Mouse (Mus musculus) kidney, postnatal 10 days (tissue): ENCODE measurements around the gene Shoc2.
A peak's percentile ranks its signal among the peaks of the same experiment; 100 is the strongest.
"Not testable (repeated sequence)": the region's sequence is repeated elsewhere in the genome, so short reads cannot be mapped to it uniquely, and the experiment has no call there.

Experiments used
- DNase-seq: peaks from one replicate; pipeline ENCODE4 v3.0.0; 2021; ENCODE audit warnings: mixed read lengths

The Shoc2 gene

DNA sequence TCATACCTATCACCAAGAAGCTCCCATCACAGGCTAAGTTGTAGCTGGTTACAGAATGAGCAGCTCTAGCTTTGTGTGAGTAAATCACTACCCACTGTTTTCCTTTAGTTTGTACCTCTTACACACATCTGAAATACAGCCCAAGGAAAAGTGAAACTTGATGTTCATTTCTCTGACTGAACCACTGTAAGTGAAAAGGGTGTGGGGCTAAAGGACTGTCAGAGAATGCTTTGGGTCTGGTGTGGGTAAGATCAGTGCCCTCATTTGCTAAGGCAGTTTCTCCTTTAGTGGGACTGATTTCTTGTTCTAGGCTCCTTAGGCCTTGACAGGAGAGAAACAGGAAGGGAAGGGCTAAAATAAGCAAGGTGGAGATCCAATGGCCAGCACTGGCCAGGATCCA is 10.1 kb upstream of the Shoc2 start:
- no peak for DNase-seq

DNA sequence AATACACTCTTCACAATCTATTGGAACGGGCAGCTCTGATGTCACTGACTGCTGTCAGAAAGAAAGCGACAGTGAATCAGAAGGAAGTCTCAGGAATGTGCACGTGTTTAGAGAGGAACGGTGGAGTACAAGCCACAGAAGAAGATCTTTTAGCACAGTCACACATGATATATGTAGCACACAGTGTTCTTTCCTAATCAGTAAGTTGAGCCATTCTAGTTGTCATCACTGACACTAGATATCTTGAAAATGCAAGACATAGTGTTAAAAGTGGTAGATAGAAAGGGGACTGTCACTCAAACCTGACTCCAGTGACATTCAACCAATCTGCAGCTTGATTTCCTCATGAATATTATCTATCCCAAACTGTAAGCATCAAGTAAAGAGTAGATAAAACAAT is 4.6 kb upstream of the Shoc2 start:
- no peak for DNase-seq

DNA sequence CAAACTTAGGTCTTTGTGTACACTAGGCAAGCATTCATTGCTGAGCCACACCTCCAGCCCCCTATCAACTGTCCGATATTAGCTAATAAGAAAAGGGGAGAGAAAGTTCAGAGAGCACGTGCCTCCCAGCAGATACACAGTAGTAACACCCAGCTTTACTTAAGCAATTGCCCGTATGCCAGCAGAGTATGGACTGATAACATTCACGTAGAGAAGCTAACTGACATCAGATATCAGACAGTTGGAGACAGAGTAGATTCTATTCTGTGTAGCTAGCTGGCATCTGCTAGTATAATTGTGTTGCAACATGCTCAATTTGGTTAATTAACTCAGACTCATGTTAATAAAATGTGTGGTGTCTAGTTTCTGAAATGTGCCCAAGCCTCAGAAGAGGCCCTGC is 3.0 kb upstream of the Shoc2 start:
- no peak for DNase-seq

DNA sequence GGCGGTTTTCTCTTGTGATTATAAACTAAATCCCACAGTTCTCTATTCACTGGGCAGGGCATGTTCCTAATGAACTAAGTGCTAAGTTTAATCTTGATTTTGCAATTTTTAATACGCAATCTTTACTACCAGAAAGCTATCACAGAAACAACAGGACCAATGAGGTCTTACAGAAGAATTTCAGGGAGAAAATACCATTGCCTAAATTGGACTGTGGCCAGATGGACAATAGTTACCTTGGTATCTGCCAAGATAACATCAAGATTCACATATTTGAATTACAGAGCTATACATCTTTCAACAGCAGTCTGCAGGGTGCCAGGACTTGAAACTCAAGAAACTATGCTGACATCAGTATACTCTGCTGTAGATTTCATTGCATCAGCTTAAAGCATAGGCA is 1.8 kb upstream of the Shoc2 start:
- DNase-seq, result no peak

DNA sequence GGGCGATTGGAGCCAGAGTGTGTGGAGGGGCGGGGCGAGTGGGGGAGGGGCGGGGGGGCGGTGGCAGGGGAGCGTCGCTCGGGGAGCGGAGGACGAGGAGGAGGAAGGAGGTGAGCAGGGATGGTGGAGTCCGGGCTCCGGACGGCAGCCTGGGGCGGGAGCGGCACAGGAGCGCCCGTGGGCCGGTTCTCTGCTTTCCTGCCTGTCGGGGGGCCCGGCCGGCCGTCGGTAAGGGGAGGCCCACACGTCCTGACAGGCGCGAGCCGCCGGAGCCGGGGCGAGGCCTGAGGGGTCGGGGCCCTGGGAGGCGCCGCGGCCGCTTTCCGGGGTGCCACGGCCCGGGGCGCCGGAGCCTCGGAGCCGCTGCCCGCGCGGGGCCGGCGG is 672 bp downstream of the Shoc2 start:
- DNase-seq, result no peak

DNA sequence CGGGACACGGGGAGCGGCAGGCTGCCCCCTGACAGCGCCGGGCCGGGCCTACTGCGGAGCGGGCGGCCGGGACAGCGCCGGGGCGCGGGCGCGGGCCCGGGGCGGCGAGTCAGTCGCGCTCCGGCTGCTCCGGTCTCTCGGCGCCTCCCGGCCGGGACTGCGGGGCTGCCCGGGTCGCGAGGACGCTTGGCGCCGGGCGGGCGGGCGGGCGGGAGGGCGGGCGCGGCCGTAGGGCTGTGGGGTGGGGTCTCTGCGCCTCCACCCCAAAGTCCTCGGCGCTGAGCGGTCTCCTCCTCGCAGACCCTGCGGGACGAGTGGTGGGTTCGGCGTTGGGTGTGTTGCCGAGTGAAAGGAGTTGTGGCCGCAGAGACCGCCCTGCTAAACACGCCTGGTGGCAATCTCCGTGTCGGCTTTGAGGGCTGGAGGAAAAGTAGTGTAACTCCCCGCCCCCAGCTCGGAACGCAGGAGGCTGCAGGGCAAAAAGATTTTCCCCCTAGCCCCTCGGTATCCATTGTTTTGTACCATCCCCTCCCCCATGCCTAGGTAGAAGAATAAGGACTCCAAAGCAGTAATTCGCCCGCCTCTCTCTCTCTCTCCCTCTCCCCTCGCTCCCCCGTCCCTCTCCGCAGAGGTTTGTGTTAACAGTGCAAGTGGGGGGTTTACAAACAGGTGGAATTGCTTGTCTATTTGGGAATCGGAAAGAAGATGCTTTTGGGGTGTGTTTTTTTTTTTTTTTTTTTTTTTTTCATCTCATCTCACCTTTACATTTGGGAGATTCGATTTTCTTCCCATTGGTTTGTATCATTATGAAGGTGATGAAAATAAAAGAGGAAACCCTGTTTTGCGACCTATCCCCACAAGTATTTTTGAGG is 1.3 kb downstream of the Shoc2 start:
- peak; percentile 69 for DNase-seq

DNA sequence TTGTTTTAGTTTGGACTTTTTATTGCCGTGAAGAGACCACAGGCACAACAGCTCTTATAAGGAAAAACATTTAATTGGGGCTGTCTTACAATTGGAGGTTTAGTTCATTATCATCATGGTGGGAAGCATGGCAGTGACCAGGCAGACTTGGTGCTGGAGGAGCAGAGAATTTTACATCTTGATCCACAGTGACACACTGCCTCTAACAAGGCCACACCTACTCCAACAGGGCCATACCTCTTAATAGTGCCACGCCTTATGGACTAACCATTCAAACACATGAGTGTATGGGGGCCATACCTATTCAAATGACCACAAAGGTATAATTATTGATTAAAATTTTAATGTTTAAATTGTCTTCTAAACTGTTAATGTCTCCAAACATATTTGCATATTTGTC is 13.4 kb downstream of the Shoc2 start:
- DNase-seq, result no peak

DNA sequence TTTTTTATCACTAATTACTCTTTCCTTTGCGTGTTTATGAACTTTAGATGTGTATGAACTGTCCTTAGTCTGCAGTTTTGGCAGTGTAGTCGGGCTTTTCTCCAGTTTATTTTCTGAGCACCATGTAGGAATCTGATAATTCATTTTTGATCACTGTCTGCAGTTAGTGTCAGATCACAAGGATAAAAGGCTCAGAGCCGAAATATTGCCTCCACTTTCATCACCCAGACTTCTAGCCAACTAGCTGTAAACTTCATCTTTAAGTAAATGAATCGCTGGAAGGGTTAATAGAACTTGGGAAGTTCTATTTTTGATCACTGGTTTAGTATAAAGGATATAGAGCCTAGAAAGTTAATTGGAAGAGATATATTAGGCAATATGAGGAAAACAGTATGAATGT is 18.4 kb downstream of the Shoc2 start:
- DNase-seq, result no peak

DNA sequence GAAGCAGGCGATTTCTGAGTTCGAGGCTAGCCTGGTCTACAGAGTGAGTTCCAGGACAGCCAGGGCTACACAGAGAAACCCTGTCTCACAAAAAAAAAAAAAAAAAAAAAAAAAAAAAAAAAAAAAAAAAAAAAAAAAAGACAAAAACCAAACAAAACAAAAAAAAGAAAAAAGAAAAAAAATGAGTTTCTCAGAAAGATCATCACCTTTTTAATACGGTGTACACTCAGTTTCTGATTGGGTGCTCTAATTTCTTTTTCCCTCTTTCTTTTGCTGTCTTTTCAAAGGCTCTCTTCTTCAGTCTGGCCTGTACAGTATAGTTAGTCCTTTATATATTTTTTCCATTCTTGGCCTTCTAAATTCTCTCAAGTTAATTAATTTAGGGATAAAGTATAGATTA is 20.2 kb downstream of the Shoc2 start:
- DNase-seq, result not testable (repeated sequence)

DNA sequence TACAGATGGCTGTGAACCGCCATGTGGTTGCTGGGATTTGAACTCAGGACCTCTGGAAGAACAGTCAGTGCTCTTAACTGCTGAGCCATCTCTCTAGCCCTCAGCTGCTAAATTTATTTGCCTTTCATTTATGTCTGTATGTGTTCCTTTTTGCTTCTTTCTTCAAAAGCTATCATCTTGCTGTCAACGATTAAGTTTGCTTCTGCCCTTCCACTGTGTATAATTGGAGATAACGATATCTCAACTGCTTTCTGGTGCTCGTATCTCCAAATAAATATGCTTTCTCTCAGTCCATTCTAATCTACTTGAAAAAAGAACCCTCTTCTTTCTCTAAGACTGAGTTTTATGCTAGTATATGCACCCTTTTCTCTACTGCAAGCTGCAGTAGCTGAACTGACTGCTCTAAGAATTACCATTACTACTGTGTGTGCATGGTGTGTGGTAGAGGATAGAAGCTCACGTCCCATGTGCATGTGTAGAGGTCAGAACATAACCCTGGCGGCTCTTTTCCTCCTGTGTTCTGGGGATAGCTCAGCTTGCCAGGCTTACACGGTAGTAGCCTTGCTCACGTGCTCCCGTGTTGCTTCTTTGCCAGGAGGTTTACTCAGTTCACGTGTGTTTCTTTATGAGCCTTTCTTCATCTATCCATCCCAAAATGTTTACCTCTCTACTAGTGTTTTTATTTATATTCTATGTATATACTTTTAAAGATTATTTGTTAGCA is 21.0 kb downstream of the Shoc2 start:
- DNase-seq, result no peak

DNA sequence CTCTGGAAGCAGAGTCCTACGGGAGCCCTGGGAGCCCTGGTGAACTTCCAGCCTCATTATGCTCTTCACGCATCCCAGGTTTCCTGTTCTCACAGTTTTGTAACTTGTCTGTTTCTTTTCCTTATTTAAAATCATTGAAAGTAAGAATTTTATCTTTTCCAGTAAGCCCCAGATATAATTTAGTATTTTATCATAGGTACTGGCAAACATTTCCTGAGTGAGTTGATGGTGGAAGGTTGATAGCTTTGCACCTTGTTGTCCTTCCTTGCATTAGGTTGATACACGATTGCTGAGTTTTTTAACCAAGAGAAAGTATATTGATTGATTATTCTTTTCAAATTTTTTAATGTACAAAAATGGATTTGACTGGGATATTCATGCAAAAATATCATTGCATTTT is 25.1 kb downstream of the Shoc2 start:
- DNase-seq, result no peak

DNA sequence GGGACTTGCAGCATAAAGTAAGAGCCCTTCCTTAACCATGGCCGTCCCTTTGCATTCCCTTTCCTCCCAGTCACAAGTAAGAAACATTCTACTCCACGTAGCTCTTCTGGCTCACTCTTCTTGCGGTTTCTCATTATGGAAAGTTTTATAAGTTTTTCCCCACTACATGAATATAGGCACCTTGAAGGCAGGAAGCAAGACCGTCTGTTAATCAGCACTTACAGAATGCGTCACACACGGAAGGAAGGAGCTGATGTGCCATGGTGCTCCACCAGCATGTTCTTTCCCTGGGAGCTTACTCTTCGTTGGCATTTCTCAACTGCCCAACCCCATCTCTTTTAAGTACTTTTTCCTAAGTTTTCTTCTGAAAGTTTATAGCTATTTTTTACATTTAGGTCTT is 27.8 kb downstream of the Shoc2 start:
- no peak for DNase-seq

DNA sequence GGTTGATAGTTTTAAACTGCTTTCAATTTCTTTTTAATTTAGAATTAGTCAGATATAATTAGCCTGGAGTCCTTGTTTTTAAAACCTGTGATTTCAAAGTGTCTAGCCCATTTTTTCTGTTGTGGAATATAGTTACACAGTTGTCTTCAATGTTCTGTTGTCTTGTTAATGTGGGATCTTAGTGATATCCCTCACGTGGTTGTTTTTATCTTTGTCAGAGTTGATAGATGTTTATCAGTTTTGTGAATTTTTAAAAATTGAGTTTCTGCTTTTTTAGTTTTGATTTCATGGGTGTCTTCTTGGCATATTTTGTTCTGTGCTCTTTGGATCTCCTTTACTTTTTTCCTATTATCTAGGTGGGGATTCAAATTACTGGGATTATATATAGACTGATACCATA is 29.6 kb downstream of the Shoc2 start:
- no peak for DNase-seq

DNA sequence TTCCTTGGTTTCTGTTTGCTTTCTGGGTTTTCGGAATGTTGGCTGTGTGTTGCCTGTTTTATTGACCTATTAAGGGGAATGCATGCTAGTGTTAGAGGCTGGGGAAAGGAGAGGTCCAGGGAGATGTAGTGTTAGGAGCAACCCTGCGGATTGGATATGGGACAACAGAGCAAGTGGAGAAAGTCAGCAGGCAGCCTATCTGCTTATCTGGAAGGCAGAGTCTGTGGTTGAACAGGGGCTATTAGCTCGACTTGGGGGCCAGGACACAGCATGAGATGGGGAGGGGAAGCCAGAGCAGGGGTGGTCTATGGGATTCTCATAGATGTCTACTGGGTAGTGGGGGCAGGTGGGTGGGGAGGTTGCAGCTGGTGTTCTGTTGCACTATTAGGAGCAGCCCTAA is 37.9 kb downstream of the Shoc2 start:
- no peak for DNase-seq

DNA sequence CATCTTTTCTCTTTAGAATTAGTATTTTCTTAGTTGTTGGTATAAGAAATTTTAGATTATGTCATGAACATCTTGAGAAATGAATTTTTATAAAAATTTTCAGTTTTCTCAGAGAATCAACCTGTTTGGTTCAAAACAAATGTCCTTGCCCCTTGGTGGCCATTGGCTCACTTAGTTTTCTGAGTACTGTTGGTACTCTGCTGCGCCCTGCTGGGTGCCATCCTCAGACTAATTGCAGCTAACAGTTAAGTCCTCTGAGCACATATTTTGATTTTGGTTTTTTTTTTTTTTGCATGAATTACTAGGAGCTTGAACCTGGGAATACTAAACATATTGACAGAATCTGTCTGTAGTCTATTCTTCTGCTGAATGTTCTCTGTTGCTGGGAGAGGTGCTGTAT is 39.2 kb downstream of the Shoc2 start:
- DNase-seq, result peak; percentile 28

DNA sequence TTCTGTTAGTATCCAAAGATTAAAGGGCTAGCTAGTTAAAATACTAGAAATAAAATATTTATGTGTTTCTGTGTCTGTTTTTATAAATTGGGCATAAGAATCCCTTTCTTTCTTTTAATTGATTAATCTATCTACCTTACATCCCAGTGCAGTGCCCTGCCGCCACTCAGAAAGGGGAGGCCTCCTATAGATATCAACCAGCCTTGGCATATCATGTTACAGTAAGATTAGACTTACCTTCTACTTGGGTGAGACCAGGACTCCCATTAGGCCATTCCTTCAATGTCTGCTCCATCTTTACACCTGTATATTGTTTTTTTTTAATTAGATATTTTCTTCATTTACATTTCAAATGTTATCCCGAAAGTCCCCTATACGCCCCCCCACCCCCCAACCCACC is 40.5 kb downstream of the Shoc2 start:
- DNase-seq, result no peak

DNA sequence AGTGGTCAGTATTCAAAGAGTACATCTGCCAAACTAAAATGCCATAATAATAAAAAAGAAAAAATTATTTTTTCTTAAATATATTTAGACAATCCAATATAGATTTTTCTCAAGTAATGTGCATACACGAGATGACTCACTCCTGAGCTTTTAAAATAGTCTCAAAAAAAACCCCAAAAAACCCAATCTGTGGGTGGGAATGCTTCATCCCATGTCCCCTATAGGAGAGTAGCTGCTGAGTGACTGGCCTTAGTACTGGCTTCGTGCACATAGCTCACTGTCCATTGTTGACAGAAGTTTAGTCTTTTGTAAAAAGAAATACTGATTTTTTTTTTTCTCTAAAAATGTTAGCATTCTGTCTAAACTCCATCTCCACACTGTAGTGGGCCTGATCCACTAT is 46.4 kb downstream of the Shoc2 start:
- no peak for DNase-seq

DNA sequence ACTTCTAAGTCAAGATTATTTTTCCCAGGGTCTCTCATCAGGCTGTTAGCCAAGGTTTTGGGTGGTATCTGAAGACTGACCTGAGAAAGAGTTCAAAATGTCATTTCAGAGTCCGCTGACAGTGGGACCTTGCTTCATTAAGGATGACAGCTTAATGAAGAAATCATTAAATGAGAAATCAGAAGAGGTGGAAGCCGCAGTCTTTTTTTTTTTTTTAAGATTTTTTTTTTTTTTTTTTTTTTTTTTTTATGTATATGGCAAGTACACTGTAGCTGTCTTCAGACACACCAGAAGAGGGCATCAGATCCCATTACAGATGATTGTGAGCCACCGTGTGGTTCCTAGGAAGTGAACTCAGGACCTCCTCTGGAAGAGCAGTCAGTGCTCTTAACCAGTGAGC is 49.8 kb downstream of the Shoc2 start:
- DNase-seq, result no peak

DNA sequence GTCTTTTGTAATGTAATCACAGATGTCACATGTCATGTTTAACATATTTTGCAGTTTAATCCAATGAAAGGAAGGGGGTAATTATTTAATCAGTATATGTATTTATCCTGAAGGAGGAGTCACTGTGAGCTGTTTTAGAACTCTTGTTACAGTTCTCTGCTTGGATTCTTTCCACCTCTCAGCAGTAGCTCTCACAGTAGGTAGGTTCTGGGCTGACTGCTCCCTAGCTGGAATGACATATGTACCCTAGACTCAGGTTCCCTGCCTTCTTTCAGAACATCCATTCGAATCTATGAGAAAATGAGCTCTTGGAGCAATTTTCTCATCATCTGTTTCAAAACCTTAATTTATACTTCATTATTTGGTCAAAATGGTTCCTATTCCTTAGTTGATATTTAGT is 50.2 kb downstream of the Shoc2 start:
- DNase-seq, result no peak

DNA sequence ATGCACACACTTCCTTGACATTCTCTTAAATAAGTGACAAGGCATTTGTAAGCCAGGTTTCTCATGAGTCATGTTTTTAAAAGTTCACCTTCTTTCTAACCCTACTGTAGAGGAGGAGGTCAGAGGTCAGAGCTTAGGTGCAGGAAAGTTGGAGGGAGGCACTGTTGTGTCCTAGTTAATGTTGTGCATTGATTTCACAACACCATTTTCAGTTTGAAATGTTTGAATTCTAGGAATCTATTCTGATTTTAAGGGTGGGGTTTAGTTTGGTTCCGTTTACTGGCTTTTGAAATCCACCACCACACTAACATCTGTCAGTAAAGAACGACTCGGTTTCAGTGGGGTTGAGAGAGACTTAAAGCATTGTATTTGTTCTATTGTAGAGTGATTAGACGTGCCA is 66.9 kb downstream of the Shoc2 start:
- no peak for DNase-seq

DNA sequence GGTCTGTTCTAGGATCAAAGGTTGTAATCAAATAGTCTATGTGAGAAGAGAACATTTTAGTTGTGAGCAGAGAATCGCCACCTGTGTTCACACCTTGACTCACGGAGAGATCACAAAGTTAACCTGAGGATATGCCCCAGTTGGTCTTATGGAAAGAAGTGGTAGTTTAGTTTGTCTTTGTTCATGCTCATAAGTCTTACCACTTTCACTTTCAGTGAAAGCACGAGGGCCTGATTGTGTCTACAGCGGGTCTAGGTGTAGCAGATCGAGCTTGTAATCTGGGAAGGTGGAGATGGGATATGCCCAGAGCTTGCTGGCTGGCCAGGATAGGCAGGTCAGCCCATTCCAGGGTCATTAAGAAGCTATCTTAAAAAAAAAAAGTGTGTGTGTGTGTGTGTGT is 70.9 kb downstream of the Shoc2 start:
- no peak for DNase-seq

DNA sequence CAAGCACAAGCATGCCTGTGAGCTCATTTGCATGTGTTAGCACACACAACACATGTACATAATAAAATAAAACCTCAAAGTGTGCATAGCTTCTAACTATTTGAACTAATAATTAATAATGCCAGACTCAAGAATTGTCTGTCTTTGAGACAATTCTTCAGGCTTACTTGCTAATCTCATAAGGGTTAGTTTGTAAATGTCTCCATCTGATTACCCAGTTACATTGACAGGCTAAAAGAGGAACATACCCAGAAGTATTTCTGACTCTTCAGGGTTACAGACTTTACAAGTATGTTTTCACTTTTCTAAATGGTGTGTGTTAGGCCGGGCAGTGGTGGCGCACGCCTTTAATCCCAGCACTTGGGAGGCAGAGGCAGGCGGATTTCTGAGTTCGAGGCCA is 71.4 kb downstream of the Shoc2 start:
- DNase-seq, result no peak

DNA sequence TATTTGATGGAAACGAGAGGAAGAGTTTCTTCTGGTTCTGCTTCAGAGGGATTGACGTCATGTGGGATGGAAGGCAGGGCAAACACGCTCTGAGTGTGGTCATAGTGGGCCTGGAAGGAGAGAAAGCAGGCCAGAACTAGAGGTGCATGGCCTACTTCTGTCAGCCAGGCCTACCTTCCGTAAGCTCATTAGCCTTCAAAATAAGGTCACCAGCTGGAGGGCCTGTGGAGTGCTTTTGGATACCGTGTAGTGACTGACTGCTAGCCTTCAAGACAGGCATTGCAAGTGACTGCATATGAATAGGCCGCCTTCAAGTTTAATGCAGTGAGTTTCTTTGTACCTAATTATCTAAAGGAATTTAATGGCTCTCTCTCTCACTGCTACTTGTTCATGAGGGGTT is 91.0 kb downstream of the Shoc2 start:
- no peak for DNase-seq

DNA sequence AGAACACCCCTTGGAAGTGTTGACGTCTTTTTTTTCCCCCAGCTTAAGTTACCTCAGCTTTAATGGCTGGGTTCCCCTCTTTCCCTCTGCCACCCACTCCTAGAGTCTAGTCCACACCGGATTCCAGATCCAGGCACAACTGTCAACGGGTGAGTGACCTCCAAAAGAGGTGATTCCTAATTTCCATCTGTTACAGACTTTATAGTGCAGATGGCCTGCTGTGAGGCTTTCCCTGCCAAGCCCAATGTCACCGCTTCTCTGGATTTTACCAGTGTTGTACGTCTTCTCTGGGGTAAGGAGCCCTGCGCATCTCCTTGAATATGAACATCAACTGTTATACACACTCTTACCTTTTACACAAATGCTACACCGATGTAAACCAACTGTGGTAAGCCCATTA is 95.3 kb downstream of the Shoc2 start:
- DNase-seq, result no peak
